Mouse (Mus musculus): ENCODE measurements around the gene Atg7.

GRCm38 (mm10) chr6:114854368-114854767 is 211.5 kb downstream of the Atg7 start:
- TF ChIP-seq CTCF (IDR thresholded peaks at IDR 0.05; ENCODE audit: extremely low read depth, insufficient read length, insufficient replicate concordance, low read depth, low read length) (no peak), POLR2A (IDR thresholded peaks at IDR 0.05; ENCODE audit: low read depth, low read length) (no peak)

Data from small intestine, adult 2 months (tissue).